Mouse (Mus musculus) WW6 (cell line): ENCODE measurements at regions not wholly inside any gene's neighbourhood (a gene's known extent, or its start where the extent isn't known, plus 50 kb on each side); places are given as distances from the start of the nearest gene placed in this dataset.
A peak's percentile ranks its signal among the peaks of the same experiment; 100 is the strongest.

Source experiments
- DNase-seq: peaks from one replicate; pipeline ENCODE4 v3.0.0-alpha.2; 2013; ENCODE audit warnings: low read depth, low spot score

DNA sequence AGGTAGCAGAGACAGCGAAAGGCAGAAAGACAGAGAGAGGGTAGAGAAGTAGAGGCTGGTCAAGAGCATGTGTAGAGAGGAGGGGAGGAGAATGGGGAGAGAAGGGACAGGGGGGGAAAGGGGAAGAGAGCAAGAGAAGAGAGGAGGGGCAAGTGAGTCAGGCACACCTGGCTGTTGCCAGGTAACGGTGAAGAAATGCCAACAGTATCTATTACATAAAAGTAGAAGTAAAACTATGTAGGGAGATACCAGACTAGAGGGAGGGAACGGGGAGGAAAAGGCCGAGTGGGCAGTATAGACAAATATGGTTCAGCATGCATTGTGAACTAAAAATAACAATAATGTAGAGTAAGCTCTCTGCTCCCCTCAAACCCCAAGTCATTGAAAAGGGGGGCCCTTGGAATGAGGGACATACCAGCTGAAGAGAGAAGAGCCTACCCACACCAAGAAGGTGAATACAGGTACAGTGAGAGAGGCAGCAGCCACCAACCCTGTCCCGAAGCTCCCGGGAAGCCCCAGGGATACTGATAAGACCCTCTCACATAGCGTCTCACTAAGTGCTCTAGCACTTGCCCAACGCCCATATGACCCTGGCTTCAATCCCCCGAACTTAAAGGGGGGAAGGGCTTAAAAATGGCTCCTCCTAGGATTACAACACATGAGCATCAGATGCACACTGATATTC, 56.0 kb upstream of the Hs6st1 start:
- no peak for DNase-seq

DNA sequence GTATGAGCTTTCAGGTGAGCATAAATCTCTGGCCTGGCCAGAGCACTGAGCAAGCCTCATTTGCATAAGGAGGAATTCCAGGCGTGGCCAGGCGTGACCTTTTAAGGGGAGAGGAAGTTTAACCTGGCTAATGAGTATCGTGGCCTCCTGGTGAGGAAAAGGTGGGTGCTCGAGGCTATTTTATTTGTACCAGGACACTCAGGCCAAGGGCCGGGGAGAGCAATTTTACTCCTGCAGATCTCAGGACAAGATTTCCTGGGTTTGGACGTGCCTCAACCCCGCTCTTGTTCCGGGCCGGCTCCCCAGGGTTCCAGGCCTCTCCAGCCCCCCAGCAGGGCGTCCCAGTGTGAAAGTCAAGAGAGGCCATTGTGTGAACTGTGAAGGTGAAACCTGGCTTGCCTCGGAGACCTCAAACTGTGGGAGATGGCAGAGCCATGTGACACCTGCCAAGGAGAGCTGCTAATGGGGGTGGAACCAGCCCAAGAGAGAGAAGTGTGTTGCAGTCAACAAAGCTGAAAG, 54.3 kb upstream of the Hs6st1 start:
- DNase-seq, result peak; percentile 83

DNA sequence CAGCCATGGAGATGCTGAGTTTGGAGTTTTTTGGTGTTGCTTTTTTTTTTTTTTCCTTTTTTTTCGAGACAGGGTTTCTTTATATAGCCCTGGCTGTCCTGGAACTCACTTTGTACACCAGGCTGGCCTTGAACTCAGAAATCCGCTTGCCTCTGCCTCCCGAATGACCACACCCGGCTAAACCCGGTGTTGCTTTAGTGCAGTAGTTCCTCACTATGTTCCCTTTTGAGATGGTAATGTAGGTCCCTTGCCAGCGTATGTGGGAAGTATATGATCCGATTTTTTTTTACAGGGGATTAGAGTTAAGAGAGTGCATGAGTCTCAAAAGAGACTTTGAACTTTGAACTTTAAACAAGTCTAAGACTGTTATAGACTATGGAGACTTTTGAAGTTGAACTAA, 53.8 kb upstream of the Hs6st1 start:
- no peak for DNase-seq

DNA sequence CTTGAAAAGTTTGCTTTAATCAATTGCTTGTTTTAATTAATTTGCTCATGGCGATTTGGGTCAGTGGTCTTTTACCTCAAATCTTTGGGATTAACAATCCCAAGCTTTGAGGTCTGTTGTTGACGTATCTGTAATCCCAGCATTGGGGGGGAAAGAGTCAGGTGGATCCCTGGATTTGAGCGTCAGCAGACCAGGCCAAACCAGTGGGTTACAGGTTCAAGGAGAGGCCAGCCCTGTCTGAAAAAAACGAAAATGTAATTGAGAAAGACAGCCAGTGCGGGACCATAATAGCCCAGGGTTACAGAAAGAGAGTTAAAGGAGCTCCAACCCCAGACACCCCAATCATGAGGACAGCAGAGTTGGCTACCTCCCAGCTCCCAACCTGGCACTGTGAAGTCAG, 53.0 kb upstream of the Hs6st1 start:
- no peak for DNase-seq

DNA sequence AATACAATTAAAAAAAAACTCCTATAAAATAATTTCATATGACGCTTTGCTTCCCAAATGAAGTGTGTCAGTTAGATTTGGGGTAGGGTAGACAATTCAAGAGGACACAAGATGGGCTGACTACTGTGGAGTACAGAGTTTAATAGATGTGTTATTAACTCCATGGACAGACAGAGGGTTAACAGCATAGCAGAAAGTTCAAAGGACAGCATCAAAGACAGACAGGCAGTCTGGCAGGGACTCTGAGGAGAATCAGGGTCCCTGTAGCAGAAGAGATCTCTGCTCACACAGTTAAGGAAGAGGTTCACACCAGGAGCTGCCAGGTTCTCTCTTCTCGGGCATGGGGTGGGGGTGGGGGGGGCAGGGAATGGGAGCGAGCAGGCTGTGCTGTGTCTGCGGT, 51.6 kb upstream of the Hs6st1 start:
- DNase-seq, result no peak

DNA sequence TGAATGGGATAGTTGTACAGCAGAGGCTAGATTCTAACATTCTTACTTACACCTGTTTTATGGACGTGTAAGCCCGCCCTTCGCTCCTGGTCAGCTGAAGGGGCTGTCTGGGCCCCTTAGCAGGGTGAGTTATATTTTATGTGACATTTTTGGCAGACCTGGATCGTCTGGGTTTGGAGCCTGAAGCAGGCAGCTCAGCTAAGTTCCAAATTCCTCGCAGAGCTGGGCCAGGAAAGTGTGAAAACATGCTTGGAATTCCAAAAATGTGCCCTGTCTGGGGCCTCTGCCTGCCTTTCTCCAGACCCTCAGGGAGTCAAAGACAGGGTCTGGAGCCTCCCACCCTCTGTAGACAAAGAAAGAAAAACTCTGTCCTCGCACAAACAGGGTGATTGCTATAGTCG, 51.1 kb upstream of the Hs6st1 start:
- peak; percentile 65 for DNase-seq

DNA sequence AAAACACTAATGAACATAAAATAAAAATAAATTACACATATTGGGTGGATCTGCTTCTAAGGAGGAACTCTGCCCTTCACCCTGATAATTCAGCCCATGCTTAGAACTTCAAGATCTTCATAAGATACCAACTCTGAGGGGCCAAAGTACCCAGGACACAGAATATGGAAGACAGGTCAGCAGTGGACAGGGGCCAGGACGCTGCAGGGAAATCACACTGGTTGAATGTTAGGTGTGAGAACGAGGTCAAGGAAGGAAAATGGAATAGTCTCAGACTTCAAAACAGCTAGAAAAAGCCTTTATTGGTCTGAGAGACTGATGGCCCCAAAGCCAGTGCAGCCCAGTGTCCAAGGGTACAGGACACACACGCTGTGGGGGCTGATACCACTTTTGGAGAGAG, 50.5 kb upstream of the Hs6st1 start:
- DNase-seq, result no peak
